12 mouse cellular contexts compared by ENCODE assay signal in the genomic region with DNA sequence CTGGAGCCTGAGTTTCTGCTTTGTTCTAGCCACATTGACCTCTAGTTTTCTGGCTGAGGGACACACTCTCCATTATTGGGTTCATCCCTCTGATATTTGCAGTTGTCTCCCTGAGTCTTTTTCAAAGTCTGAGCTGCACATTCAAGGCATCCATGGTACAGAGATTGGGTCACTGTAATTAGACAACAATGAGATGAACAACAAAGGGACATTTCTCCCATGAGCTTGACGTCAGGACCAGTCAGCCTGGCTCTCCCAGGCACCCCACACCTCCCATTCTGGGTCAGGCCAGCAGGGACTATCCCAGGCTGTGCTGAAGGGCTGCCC. TPM values are rescaled to one million over a fixed set of nuclear protein-coding genes. Genes with fewer than 3 reads are reported as not detected.
DNase-seq lines count a peak whose midpoint lies in the region; ATAC-seq and TF ChIP-seq lines count a peak whose summit lies in the region.
"Had no signal": no experiment of that assay in that cellular context is flagged by ENCODE, and none has a peak within 500 bp of the region (broad histone marks: within the 10 kb centered on the region; RNA-seq: fewer than 3 reads in every experiment).

No protein-coding gene starts in this region.

- no peak for TF ChIP-seq CTCF in left cerebral cortex, adult 2 months (IDR thresholded peaks at IDR 0.05)
- no peak for TF ChIP-seq CTCF in olfactory bulb, adult 2 months (IDR thresholded peaks at IDR 0.05; ENCODE audit: insufficient read depth, low read depth, low read length)
- TF ChIP-seq CTCF in lung, postnatal 0 days (IDR thresholded peaks at IDR 0.05): no peak

- H3K36me3 ChIP-seq in embryonic facial prominence, embryonic 10.5 days (replicated peaks): no peaks in the 10 kb centered on the region
- no peaks in the 10 kb centered on the region for H3K36me3 ChIP-seq in lung, postnatal 0 days (ENCODE audit: insufficient read depth, low read length)
- H3K36me3 ChIP-seq: neural tube, embryonic 13.5 days had no signal

- H3K4me3 ChIP-seq in left cerebral cortex, adult 2 months: no peak overlapping the region
- H3K4me3 ChIP-seq in embryonic facial prominence, embryonic 10.5 days: no peak overlapping the region
- no peak overlapping the region for H3K4me3 ChIP-seq in olfactory bulb, adult 2 months (ENCODE audit: insufficient read depth, low read depth, low read length)
- H3K4me3 ChIP-seq in lung, postnatal 0 days (ENCODE audit: low read depth, low read length): no peak overlapping the region
- H3K4me3 ChIP-seq: neural tube, embryonic 13.5 days had no signal

- no peaks in the 10 kb centered on the region for H3K27me3 ChIP-seq in embryonic facial prominence, embryonic 10.5 days (replicated peaks; ENCODE audit: low read depth, poor library complexity, severe bottlenecking)
- H3K27me3 ChIP-seq in lung, postnatal 0 days (replicated peaks; ENCODE audit: insufficient read depth, low read length): no peaks in the 10 kb centered on the region
- H3K27me3 ChIP-seq: neural tube, embryonic 13.5 days; Patski had no signal

- intact Hi-C loops in left cerebral cortex, adult 2 months (cut with DNase I): no loop called here

- H3K9ac ChIP-seq in lung, postnatal 0 days (replicated peaks; ENCODE audit: low read depth): no peak overlapping the region
- H3K9ac ChIP-seq: neural tube, embryonic 13.5 days had no signal

- no peak for TF ChIP-seq EP300 in lung, postnatal 0 days (IDR thresholded peaks at IDR 0.05)

- 16% methylated on average over 1 of the region's 1 CpGs for WGBS in embryonic facial prominence, embryonic 10.5 days
- 77% methylated on average over 1 of the region's 1 CpGs for WGBS in olfactory bulb, adult 2 months
- WGBS in lung, postnatal 0 days: 50% methylated on average over 1 of the region's 1 CpGs

- ATAC-seq in frontal cortex, adult (ENCODE audit: low TSS enrichment): peak; percentile 29
- ATAC-seq in lung, postnatal 0 days: no peak

- no peak overlapping the region for H3K4me2 ChIP-seq in lung, postnatal 0 days (replicated peaks; ENCODE audit: low read depth, low read length)
- H3K4me2 ChIP-seq: neural tube, embryonic 13.5 days had no signal

- H3K9me3 ChIP-seq in embryonic facial prominence, embryonic 10.5 days: no peaks in the 10 kb centered on the region
- no peaks in the 10 kb centered on the region for H3K9me3 ChIP-seq in lung, postnatal 0 days (ENCODE audit: low read length)
- H3K9me3 ChIP-seq: neural tube, embryonic 13.5 days had no signal

- peak overlapping the region; percentile 76 for H3K27ac ChIP-seq in left cerebral cortex, adult 2 months
- peak overlapping the region; percentile 54 for H3K27ac ChIP-seq in embryonic facial prominence, embryonic 10.5 days (replicated peaks)
- 0 out of 2 replicates have a peak overlapping the region, but pooled peaks have one; percentile 35 for H3K27ac ChIP-seq in olfactory bulb, adult 2 months (ENCODE audit: insufficient read depth, low read depth, low read length)
- no peak overlapping the region for H3K27ac ChIP-seq in lung, postnatal 0 days (ENCODE audit: low read length)
- H3K27ac ChIP-seq: neural tube, embryonic 13.5 days had no signal

- TF ChIP-seq POLR2A in olfactory bulb, adult 2 months (IDR thresholded peaks at IDR 0.05; ENCODE audit: insufficient read depth, low read depth, low read length): no peak

- no peak for DNase-seq in frontal cortex, postnatal 14 days (ENCODE audit: low spot score in 2 of 2)
- DNase-seq in left cerebral cortex, adult 2 months (ENCODE audit: extremely low spot score in 1 of 2, low spot score in 2 of 2): no peak
- DNase-seq in left cerebral cortex, adult 18-20 months (ENCODE audit: low spot score in 2 of 2): no peak
- DNase-seq in embryonic facial prominence, embryonic 10.5 days (ENCODE audit: low spot score): no peak
- no peak for DNase-seq in lung, postnatal 0 days (ENCODE audit: low spot score)
- no peak for DNase-seq in spleen, adult 12 weeks (ENCODE audit: low spot score)
- DNase-seq: B cell, adult 2 months; kidney, adult 11 months had no signal

- peaks cover 42% of the 10 kb centered on the region for H3K4me1 ChIP-seq in embryonic facial prominence, embryonic 10.5 days
- peaks cover 22% of the 10 kb centered on the region for H3K4me1 ChIP-seq in olfactory bulb, adult 2 months (ENCODE audit: control insufficient read depth, insufficient read depth, low read length)
- 0 out of 2 replicates have a peak, but pooled peaks cover 9% of the 10 kb centered on the region for H3K4me1 ChIP-seq in lung, postnatal 0 days (ENCODE audit: insufficient read depth, low read depth, low read length)

RNA-seq across cellular contexts. Expression of a gene that starts 31.4 kb away (rescaled TPM):
- 10 to 100 TPM; 16.7 to 17.9 TPM for total RNA-seq in left cerebral cortex, adult 2 months (2021)
- total RNA-seq in left cerebral cortex, adult 18-20 months (2021): 10 to 100 TPM; 18.2 to 20.3 TPM
- polyA plus RNA-seq in embryonic facial prominence, embryonic 10.5 days (2016; fragmentation: Nextera tagmentation; extraction: Ambion mirVana): 45.9 and 49.6 TPM in 2 replicates
- polyA plus RNA-seq in olfactory bulb, adult 2 months (2012; ENCODE audit: insufficient read depth, insufficient read length, low replicate concordance, missing spikeins): not detected in 2 replicates
- 17.2 and 17.5 TPM in 2 replicates for polyA plus RNA-seq in lung, postnatal 0 days (2015; fragmentation: Nextera tagmentation; extraction: Ambion mirVana)
